Mouse (Mus musculus) intestine, embryonic 15.5 days (tissue): ENCODE measurements around the gene Slc4a1. TPM values are rescaled to one million over a fixed set of nuclear protein-coding genes. Genes with fewer than 3 reads are reported as not detected.
A peak's percentile ranks its signal among the peaks of the same experiment; 100 is the strongest.
"Not testable (repeated sequence)": the region's sequence is repeated elsewhere in the genome, so short reads cannot be mapped to it uniquely, and the experiment has no call there.

ENCODE experiments used
- ATAC-seq: fragments of 200-750 bp; cut with Nextera tagmentation; 2 replicates; pipeline ENCODE4 v1.8.0; 2017; ENCODE audit warnings: moderate TSS enrichment, moderate library complexity
- H3K27ac ChIP-seq: fragments of 300-500 bp; sonication (generic); 2 replicates; pipeline ENCODE4 v1.5.1; 2015; ENCODE audit warnings: mild to moderate bottlenecking, inconsistent platforms
- H3K27me3 ChIP-seq: fragments of 300-500 bp; sonication (generic); replicated peaks from 2 replicates; pipeline ENCODE4 v1.6.1; 2015; ENCODE audit warnings: inconsistent platforms
- H3K36me3 ChIP-seq: fragments of 300-500 bp; sonication (generic); 2 replicates; pipeline ENCODE4 v1.6.1; 2015; ENCODE audit warnings: inconsistent platforms
- H3K4me1 ChIP-seq: fragments of 300-500 bp; sonication (generic); replicated peaks from 2 replicates; pipeline ENCODE4 v1.6.1; 2015; ENCODE audit warnings: inconsistent platforms
- H3K4me2 ChIP-seq: fragments of 300-500 bp; sonication (generic); replicated peaks from 2 replicates; pipeline ENCODE4 v1.6.1; 2015; ENCODE audit warnings: mild to moderate bottlenecking, inconsistent platforms
- H3K4me3 ChIP-seq: fragments of 300-500 bp; sonication (generic); replicated peaks from 2 replicates; pipeline ENCODE4 v1.5.1; 2015; ENCODE audit warnings: inconsistent platforms
- H3K9ac ChIP-seq: fragments of 300-500 bp; sonication (generic); 2 replicates; pipeline ENCODE4 v1.6.1; 2015; ENCODE audit warnings: inconsistent platforms
- H3K9me3 ChIP-seq: fragments of 300-500 bp; sonication (generic); 2 replicates; pipeline ENCODE4 v1.6.1; 2016; ENCODE audit warnings: inconsistent platforms
- WGBS: fragments of 180-500 bp; shearing (Covaris S2); methylation state at CpG from one replicate; pipeline ENCODE4 v1.1.7; 2015; 5-methylcytosine and 5-hydroxymethylcytosine counted together
- polyA plus RNA-seq: library from polyadenylated mRNA; unstranded; fragments of >200 nt; fragmentation: Nextera tagmentation; extraction: Ambion mirVana; gene quantifications from 2 replicates; pipeline ENCODE4 v1.2.1, GENCODE M21; 2015

Gene Slc4a1
- polyA plus RNA-seq: 15.2 and 18.0 TPM in 2 replicates

GRCm38 (mm10) chr11:102366103-102366502 lies at the start of gene Slc4a1:
Gene Slc4a1, minus strand, starts transcription at chr11:102366203.
- H3K27me3 ChIP-seq, H3K9me3 ChIP-seq, H3K4me1 ChIP-seq, H3K36me3 ChIP-seq, H3K4me3 ChIP-seq, H3K9ac ChIP-seq, H3K4me2 ChIP-seq, H3K27ac ChIP-seq, ATAC-seq: not testable (repeated sequence)
- WGBS: 84% methylated on average over 8 of the region's 8 CpGs

GRCm38 (mm10) chr11:102415034-102415802 lies 49.2 kb upstream of the Slc4a1 start:
- no peaks in the 10 kb centered on the region for H3K36me3 ChIP-seq
- H3K4me3 ChIP-seq: no peak overlapping the region
- no peaks in the 10 kb centered on the region for H3K27me3 ChIP-seq
- no peaks in the 10 kb centered on the region; the same call in 1 of the 2 replicates for H3K4me1 ChIP-seq
- no peak for ATAC-seq
- H3K9me3 ChIP-seq: no peaks in the 10 kb centered on the region
- no peak overlapping the region for H3K27ac ChIP-seq
- H3K9ac ChIP-seq: no peak overlapping the region
- 66% methylated on average over 10 of the region's 10 CpGs for WGBS
- no peak overlapping the region for H3K4me2 ChIP-seq

GRCm38 (mm10) chr11:102413059-102413458 lies 47.1 kb upstream of the Slc4a1 start:
- peaks cover 4% of the 10 kb centered on the region; the same call in 1 of the 2 replicates for H3K4me1 ChIP-seq
- 80% methylated on average over 8 of the region's 8 CpGs for WGBS
- H3K27ac ChIP-seq: no peak overlapping the region
- no peak overlapping the region for H3K9ac ChIP-seq
- H3K27me3 ChIP-seq: no peaks in the 10 kb centered on the region
- H3K36me3 ChIP-seq: no peaks in the 10 kb centered on the region
- no peaks in the 10 kb centered on the region for H3K9me3 ChIP-seq
- H3K4me2 ChIP-seq: no peak overlapping the region
- no peak overlapping the region for H3K4me3 ChIP-seq
- ATAC-seq: no peak

GRCm38 (mm10) chr11:102411704-102412103 lies 45.7 kb upstream of the Slc4a1 start:
- Histone ChIP-seq H3K4me1 (peaks cover 4% of the 10 kb centered on the region; the same call in 1 of the 2 replicates), H3K9ac (no peak overlapping the region), H3K4me3 (no peak overlapping the region), H3K9me3 (no peaks in the 10 kb centered on the region), H3K27ac (no peak overlapping the region), H3K4me2 (no peak overlapping the region), H3K36me3 (no peaks in the 10 kb centered on the region), H3K27me3 (no peaks in the 10 kb centered on the region)
- 7% methylated on average over 11 of the region's 11 CpGs for WGBS
- no peak for ATAC-seq

GRCm38 (mm10) chr11:102411061-102411460 lies 45.1 kb upstream of the Slc4a1 start:
- H3K9me3 ChIP-seq: no peaks in the 10 kb centered on the region
- H3K9ac ChIP-seq: no peak overlapping the region
- no peaks in the 10 kb centered on the region for H3K36me3 ChIP-seq
- H3K27ac ChIP-seq: no peak overlapping the region
- 76% methylated on average over 3 of the region's 3 CpGs for WGBS
- no peak overlapping the region for H3K4me2 ChIP-seq
- H3K4me1 ChIP-seq: peaks cover 10% of the 10 kb centered on the region; the same call in 1 of the 2 replicates
- H3K4me3 ChIP-seq: no peak overlapping the region
- no peaks in the 10 kb centered on the region for H3K27me3 ChIP-seq
- ATAC-seq: no peak

- H3K27ac ChIP-seq, H3K4me3 ChIP-seq, H3K4me2 ChIP-seq, H3K27me3 ChIP-seq, ATAC-seq, H3K9me3 ChIP-seq, H3K9ac ChIP-seq, H3K36me3 ChIP-seq: not testable (repeated sequence)
- 94% methylated on average over 3 of the region's 3 CpGs for WGBS
- peaks cover 17% of the 10 kb centered on the region; the same call in 1 of the 2 replicates for H3K4me1 ChIP-seq
Measured at GRCm38 (mm10) chr11:102410345-102410744, 44.3 kb upstream of the Slc4a1 start.

GRCm38 (mm10) chr11:102409795-102410330 lies 43.9 kb upstream of the Slc4a1 start:
- no peaks in the 10 kb centered on the region for H3K36me3 ChIP-seq
- H3K9me3 ChIP-seq: no peaks in the 10 kb centered on the region
- H3K27ac ChIP-seq: peak overlapping the region; percentile 94
- H3K4me1 ChIP-seq: peaks cover 17% of the 10 kb centered on the region; the same call in 1 of the 2 replicates
- no peaks in the 10 kb centered on the region for H3K27me3 ChIP-seq
- 0 out of 2 replicates have a peak overlapping the region, but pooled peaks have one; percentile 17 for H3K9ac ChIP-seq
- ATAC-seq: no peak
- H3K4me3 ChIP-seq: no peak overlapping the region
- peak overlapping the region; percentile 80 for H3K4me2 ChIP-seq
- WGBS: 73% methylated on average over 3 of the region's 3 CpGs

- H3K4me2 ChIP-seq: peak overlapping the region; percentile 80
- H3K4me3 ChIP-seq: peak overlapping the region; percentile 96
- H3K9me3 ChIP-seq: no peaks in the 10 kb centered on the region
- WGBS: 26% methylated on average over 15 of the region's 15 CpGs
- H3K27ac ChIP-seq: peak overlapping the region; percentile 94
- no peak for ATAC-seq
- 0 out of 2 replicates have a peak, but pooled peaks cover 3% of the 10 kb centered on the region for H3K36me3 ChIP-seq
- peak overlapping the region; percentile 17 for H3K9ac ChIP-seq
- H3K4me1 ChIP-seq: peaks cover 17% of the 10 kb centered on the region; the same call in 1 of the 2 replicates
- H3K27me3 ChIP-seq: no peaks in the 10 kb centered on the region
Measured at GRCm38 (mm10) chr11:102408888-102409794, 43.1 kb upstream of the Slc4a1 start.

GRCm38 (mm10) chr11:102408344-102408876 lies 42.4 kb upstream of the Slc4a1 start:
- peak overlapping the region; percentile 80 for H3K4me2 ChIP-seq
- under 1% methylated on average over 32 of the region's 32 CpGs for WGBS
- peaks cover 9% of the 10 kb centered on the region for H3K36me3 ChIP-seq
- no peaks in the 10 kb centered on the region for H3K27me3 ChIP-seq
- H3K9me3 ChIP-seq: no peaks in the 10 kb centered on the region
- peak overlapping the region; percentile 94 for H3K27ac ChIP-seq
- peak overlapping the region; percentile 89 for H3K9ac ChIP-seq
- H3K4me3 ChIP-seq: peak overlapping the region; percentile 96
- ATAC-seq: peak; percentile 92
- H3K4me1 ChIP-seq: peaks cover 17% of the 10 kb centered on the region; the same call in 1 of the 2 replicates

GRCm38 (mm10) chr11:102407834-102408215 lies 41.8 kb upstream of the Slc4a1 start, which contains the start of gene Slc25a39:
Gene Slc25a39, minus strand, starts transcription at chr11:102407946.
- peak; percentile 23 for ATAC-seq
- Histone ChIP-seq H3K27me3 (no peaks in the 10 kb centered on the region), H3K36me3 (peaks cover 15% of the 10 kb centered on the region), H3K27ac (peak within 1 kb of the TSS; percentile 94), H3K9ac (peak within 1 kb of the TSS; percentile 89), H3K4me2 (peak within 1 kb of the TSS; percentile 80), H3K9me3 (no peaks in the 10 kb centered on the region), H3K4me1 (peaks cover 17% of the 10 kb centered on the region; the same call in 1 of the 2 replicates), H3K4me3 (peak within 1 kb of the TSS; percentile 96)
- under 1% methylated on average over 19 of the region's 19 CpGs for WGBS

- peaks cover 21% of the 10 kb centered on the region for H3K36me3 ChIP-seq
- peaks cover 17% of the 10 kb centered on the region; the same call in 1 of the 2 replicates for H3K4me1 ChIP-seq
- H3K9ac ChIP-seq: peak overlapping the region; percentile 89
- peak; percentile 82 for ATAC-seq
- H3K4me3 ChIP-seq: peak overlapping the region; percentile 96
- peak overlapping the region; percentile 94 for H3K27ac ChIP-seq
- WGBS: under 1% methylated on average over 84 of the region's 85 CpGs
- peaks cover 4% of the 10 kb centered on the region; the same call in 1 of the 2 replicates for H3K27me3 ChIP-seq
- no peaks in the 10 kb centered on the region for H3K9me3 ChIP-seq
- peak overlapping the region; percentile 80 for H3K4me2 ChIP-seq
Measured at GRCm38 (mm10) chr11:102406900-102407833, 41.2 kb upstream of the Slc4a1 start.
